Mouse (Mus musculus): ENCODE measurements around the gene Gxylt1. TPM values are rescaled to one million over a fixed set of nuclear protein-coding genes. Genes with fewer than 3 reads are reported as not detected.
A peak's percentile ranks its signal among the peaks of the same experiment; 100 is the strongest.
"Not testable (repeated sequence)": the region's sequence is repeated elsewhere in the genome, so short reads cannot be mapped to it uniquely, and the experiment has no call there.

The Gxylt1 gene
- 0.70 TPM in 1 of 2 replicates, not detected in the other for polyA plus RNA-seq (2012; ENCODE audit: insufficient read depth, low replicate concordance)

DNA sequence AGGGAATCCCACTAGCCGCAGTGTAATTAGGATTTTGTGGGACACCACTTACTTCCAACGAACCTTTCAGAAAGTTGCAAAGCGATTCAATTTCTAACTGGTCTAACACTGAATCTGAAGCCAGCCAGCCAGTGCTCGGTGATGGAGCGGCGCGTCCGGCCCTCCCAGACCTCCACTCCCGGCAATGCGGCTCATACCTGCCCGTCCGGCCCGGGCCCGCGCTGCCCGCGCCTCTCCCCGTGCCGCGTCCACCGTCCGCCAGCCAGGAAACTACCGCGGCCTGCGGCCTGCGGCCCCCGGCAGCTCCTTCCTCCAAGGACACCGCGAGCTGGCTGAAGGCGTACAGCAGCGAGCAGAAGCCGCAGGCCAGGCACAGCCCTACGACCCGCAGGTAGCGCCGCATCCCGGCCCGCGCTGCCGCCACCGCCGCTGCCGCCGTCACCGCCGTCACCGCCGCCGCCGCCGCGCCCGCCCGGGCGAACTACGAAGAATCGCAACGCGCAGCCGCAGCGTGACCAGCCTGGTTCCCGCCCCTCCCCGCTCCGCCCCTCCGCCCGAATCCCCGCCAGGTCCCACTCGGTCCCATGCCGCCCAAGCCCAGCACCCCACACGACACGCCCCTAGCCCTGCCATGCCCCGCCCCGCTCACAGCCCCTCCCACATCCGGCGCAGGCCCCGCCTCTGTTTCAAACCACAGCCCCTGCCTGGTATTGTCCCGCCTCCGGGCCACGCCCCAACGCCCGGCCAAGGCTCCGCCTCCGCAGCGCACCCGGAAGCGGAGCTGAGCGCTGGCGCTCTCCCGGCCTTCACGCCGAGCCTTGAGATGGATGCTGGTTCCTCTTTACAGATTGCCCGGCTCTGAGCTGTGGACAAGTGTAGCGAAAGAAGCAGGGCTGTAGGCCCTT lies at the start of gene Gxylt1:
Gene Gxylt1, minus strand, starts transcription at position 501 of the 905 bp plus-strand sequence.
- peaks cover 54% of the 10 kb centered on the region for H3K4me1 ChIP-seq

DNA sequence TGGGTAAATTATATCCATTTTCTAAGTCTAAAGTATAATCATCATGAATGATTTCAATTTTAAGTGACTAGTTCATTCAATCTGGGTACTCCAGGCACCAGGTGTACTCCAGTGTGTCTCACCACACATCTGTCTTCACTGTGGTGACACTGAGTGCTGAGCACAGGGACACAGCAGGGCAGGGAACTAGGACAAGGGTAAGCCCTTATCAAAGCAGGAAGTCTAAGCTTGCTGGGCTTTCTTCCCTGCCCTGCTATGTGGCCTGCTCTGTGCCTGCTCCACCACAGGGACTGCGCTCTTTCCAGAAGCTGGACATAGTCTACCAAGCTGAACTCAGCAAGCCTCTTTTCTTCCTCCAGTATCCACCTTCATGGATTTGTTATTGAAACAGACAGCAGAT lies 43.8 kb upstream of the Gxylt1 start:
- H3K4me3 ChIP-seq (replicated peaks): peak overlapping the region; percentile 29
- no peaks in the 10 kb centered on the region for H3K27me3 ChIP-seq (replicated peaks)
- H3K9me3 ChIP-seq: no peaks in the 10 kb centered on the region

More for the DNA sequence above, at the start of gene Gxylt1:
- Histone ChIP-seq H3K36me3 (replicated peaks; ENCODE audit: low read length) (peaks cover 19% of the 10 kb centered on the region), H3K4me3 (replicated peaks) (peak within 1 kb of the TSS; percentile 98), H3K27me3 (replicated peaks) (no peaks in the 10 kb centered on the region), H3K9me3 (no peaks in the 10 kb centered on the region)
- TF ChIP-seq FLI1 (IDR thresholded peaks at IDR 0.05; ENCODE audit: low read length) (0 out of 2 replicates have a peak, but pooled peaks have one; percentile 44), GATA1 (IDR thresholded peaks at IDR 0.05; ENCODE audit: borderline replicate concordance, low read length) (no peak)

GRCm38 (mm10) chr15:93310304-93310703 lies 35.3 kb upstream of the Gxylt1 start:
- H3K4me1 ChIP-seq: peaks cover 44% of the 10 kb centered on the region
- H3K9me3 ChIP-seq; H3K4me3 ChIP-seq (replicated peaks); H3K27me3 ChIP-seq (replicated peaks): not testable (repeated sequence)
- peaks cover 57% of the 10 kb centered on the region for H3K36me3 ChIP-seq (replicated peaks; ENCODE audit: low read length)

More for the DNA sequence above, 43.8 kb upstream of the Gxylt1 start:
- Histone ChIP-seq H3K4me1 (peaks cover 58% of the 10 kb centered on the region), H3K36me3 (replicated peaks; ENCODE audit: low read length) (peaks cover 47% of the 10 kb centered on the region)
- TF ChIP-seq GATA1 (IDR thresholded peaks at IDR 0.05; ENCODE audit: borderline replicate concordance, low read length) (no peak), FLI1 (IDR thresholded peaks at IDR 0.05; ENCODE audit: low read length) (no peak)

DNA sequence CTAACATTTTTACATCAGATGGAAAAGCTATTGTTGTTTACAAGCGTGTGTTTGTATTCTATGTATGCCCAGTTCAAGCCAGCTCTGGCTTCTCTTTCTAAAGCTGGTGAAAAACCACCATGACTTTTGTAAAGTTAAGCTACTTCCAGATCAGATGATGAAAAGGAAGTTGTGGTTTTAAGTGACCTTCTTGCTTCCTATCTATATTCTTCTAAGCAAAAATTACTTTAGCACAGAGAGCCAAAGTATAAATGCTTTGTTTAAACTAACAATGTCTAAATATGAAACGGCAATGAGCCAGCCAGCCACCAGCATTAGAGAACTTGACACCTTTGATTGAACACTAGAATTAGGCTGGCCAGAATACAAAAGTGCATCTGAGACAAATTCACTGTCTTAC lies 23.2 kb upstream of the Gxylt1 start:
- no peak for TF ChIP-seq FLI1 (IDR thresholded peaks at IDR 0.05; ENCODE audit: low read length)
- no peak for TF ChIP-seq GATA1 (IDR thresholded peaks at IDR 0.05; ENCODE audit: borderline replicate concordance, low read length)
- peaks cover 27% of the 10 kb centered on the region for H3K36me3 ChIP-seq (replicated peaks; ENCODE audit: low read length)
- no peaks in the 10 kb centered on the region for H3K27me3 ChIP-seq (replicated peaks)
- H3K9me3 ChIP-seq: no peaks in the 10 kb centered on the region
- H3K4me3 ChIP-seq (replicated peaks): peak overlapping the region; percentile 86
- H3K4me1 ChIP-seq: peaks cover 94% of the 10 kb centered on the region

- peaks cover 87% of the 10 kb centered on the region for H3K4me1 ChIP-seq
- peaks cover 36% of the 10 kb centered on the region for H3K36me3 ChIP-seq (replicated peaks; ENCODE audit: low read length)
- H3K9me3 ChIP-seq: no peaks in the 10 kb centered on the region
- H3K4me3 ChIP-seq (replicated peaks): peak overlapping the region; percentile 69
- no peaks in the 10 kb centered on the region for H3K27me3 ChIP-seq (replicated peaks)
- TF ChIP-seq GATA1 (IDR thresholded peaks at IDR 0.05; ENCODE audit: borderline replicate concordance, low read length): no peak
- TF ChIP-seq FLI1 (IDR thresholded peaks at IDR 0.05; ENCODE audit: low read length): no peak
Observed at GRCm38 (mm10) chr15:93294483-93294882, 19.5 kb upstream of the Gxylt1 start.

- no peaks in the 10 kb centered on the region for H3K9me3 ChIP-seq
- peaks cover 82% of the 10 kb centered on the region for H3K36me3 ChIP-seq (replicated peaks; ENCODE audit: low read length)
- no peak for TF ChIP-seq FLI1 (IDR thresholded peaks at IDR 0.05; ENCODE audit: low read length)
- TF ChIP-seq GATA1 (IDR thresholded peaks at IDR 0.05; ENCODE audit: borderline replicate concordance, low read length): no peak
- H3K27me3 ChIP-seq (replicated peaks): no peaks in the 10 kb centered on the region
- H3K4me3 ChIP-seq (replicated peaks): peak overlapping the region; percentile 7
- peaks cover 66% of the 10 kb centered on the region for H3K4me1 ChIP-seq
Observed at GRCm38 (mm10) chr15:93288321-93288720, 13.3 kb upstream of the Gxylt1 start.

GRCm38 (mm10) chr15:93287628-93288027 lies 12.6 kb upstream of the Gxylt1 start:
- peaks cover 63% of the 10 kb centered on the region for H3K4me1 ChIP-seq
- TF ChIP-seq FLI1 (IDR thresholded peaks at IDR 0.05; ENCODE audit: low read length): no peak
- TF ChIP-seq GATA1 (IDR thresholded peaks at IDR 0.05; ENCODE audit: borderline replicate concordance, low read length): no peak
- H3K36me3 ChIP-seq (replicated peaks; ENCODE audit: low read length): peaks cover 84% of the 10 kb centered on the region
- no peaks in the 10 kb centered on the region for H3K27me3 ChIP-seq (replicated peaks)
- H3K4me3 ChIP-seq (replicated peaks): no peak overlapping the region
- no peaks in the 10 kb centered on the region for H3K9me3 ChIP-seq

DNA sequence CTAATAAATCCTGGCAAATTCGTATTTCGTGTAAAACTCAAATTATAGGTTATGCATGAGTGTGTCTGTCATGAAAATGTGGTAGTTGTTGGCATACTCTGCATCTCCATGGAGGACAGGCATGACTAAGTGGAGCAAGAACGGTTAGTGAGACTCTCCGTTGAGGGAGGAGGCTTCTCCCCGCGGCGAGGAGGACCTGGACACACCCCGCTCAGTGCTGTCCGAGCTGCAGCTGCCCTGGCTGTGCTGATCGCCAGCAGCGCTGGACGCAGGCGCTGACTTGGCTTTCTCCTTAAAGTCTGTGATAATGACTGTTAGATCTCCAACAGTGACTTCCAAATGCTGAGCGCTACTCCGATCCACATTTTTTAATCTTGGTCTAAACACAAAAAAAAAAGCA lies 10.3 kb upstream of the Gxylt1 start:
- peaks cover 89% of the 10 kb centered on the region for H3K36me3 ChIP-seq (replicated peaks; ENCODE audit: low read length)
- no peaks in the 10 kb centered on the region for H3K27me3 ChIP-seq (replicated peaks)
- peaks cover 48% of the 10 kb centered on the region for H3K4me1 ChIP-seq
- no peaks in the 10 kb centered on the region for H3K9me3 ChIP-seq
- TF ChIP-seq GATA1 (IDR thresholded peaks at IDR 0.05; ENCODE audit: borderline replicate concordance, low read length): no peak
- TF ChIP-seq FLI1 (IDR thresholded peaks at IDR 0.05; ENCODE audit: low read length): no peak
- H3K4me3 ChIP-seq (replicated peaks): no peak overlapping the region

GRCm38 (mm10) chr15:93284326-93284725 lies 9.3 kb upstream of the Gxylt1 start:
- Histone ChIP-seq H3K4me1 (peaks cover 41% of the 10 kb centered on the region), H3K4me3 (replicated peaks) (no peak overlapping the region), H3K36me3 (replicated peaks; ENCODE audit: low read length) (peaks cover 88% of the 10 kb centered on the region), H3K27me3 (replicated peaks) (no peaks in the 10 kb centered on the region), H3K9me3 (no peaks in the 10 kb centered on the region)
- TF ChIP-seq GATA1 (IDR thresholded peaks at IDR 0.05; ENCODE audit: borderline replicate concordance, low read length): no peak
- no peak for TF ChIP-seq FLI1 (IDR thresholded peaks at IDR 0.05; ENCODE audit: low read length)

GRCm38 (mm10) chr15:93283349-93283748 lies 8.4 kb upstream of the Gxylt1 start:
- Histone ChIP-seq H3K4me3 (replicated peaks) (no peak overlapping the region), H3K4me1 (peaks cover 32% of the 10 kb centered on the region), H3K27me3 (replicated peaks) (no peaks in the 10 kb centered on the region), H3K36me3 (replicated peaks; ENCODE audit: low read length) (peaks cover 87% of the 10 kb centered on the region), H3K9me3 (no peaks in the 10 kb centered on the region)
- TF ChIP-seq FLI1 (IDR thresholded peaks at IDR 0.05; ENCODE audit: low read length) (no peak), GATA1 (IDR thresholded peaks at IDR 0.05; ENCODE audit: borderline replicate concordance, low read length) (no peak)
